Mouse (Mus musculus): Measurements from ENCODE around the gene Rbfox1.

- TF ChIP-seq TAL1 (conservative IDR thresholded peaks at IDR 0.05; ENCODE audit: low read depth, low read length) (no peak), CTCF (IDR thresholded peaks at IDR 0.05; ENCODE audit: low read depth, low read length) (no peak), POLR2AphosphoS5 (IDR thresholded peaks at IDR 0.05; ENCODE audit: insufficient replicate concordance, low read depth, low read length) (no peak), GATA1 (IDR thresholded peaks at IDR 0.05; ENCODE audit: borderline replicate concordance, low read length) (no peak)
Observed at GRCm38 (mm10) chr16:7451193-7451592, 1566.0 kb downstream of the Rbfox1 start.
